Mouse (Mus musculus) C3H10T1/2 (cell line): ENCODE results near the gene Cwf19l1. TPM values are rescaled to one million over a fixed set of nuclear protein-coding genes. Genes with fewer than 3 reads are reported as not detected.

Source experiments
- polyA plus RNA-seq, 2 experiments: library from polyadenylated mRNA; unstranded; fragments of >200 nt; fragmentation: generic; extraction: Trizol; gene quantifications; one replicate each; pipeline ENCODE4 v1.2.1; 2012; ENCODE audit warnings: missing spikeins in 2 of 2

The Cwf19l1 gene
- 10 to 100 TPM; 11.8 to 15.1 TPM for polyA plus RNA-seq

DNA sequence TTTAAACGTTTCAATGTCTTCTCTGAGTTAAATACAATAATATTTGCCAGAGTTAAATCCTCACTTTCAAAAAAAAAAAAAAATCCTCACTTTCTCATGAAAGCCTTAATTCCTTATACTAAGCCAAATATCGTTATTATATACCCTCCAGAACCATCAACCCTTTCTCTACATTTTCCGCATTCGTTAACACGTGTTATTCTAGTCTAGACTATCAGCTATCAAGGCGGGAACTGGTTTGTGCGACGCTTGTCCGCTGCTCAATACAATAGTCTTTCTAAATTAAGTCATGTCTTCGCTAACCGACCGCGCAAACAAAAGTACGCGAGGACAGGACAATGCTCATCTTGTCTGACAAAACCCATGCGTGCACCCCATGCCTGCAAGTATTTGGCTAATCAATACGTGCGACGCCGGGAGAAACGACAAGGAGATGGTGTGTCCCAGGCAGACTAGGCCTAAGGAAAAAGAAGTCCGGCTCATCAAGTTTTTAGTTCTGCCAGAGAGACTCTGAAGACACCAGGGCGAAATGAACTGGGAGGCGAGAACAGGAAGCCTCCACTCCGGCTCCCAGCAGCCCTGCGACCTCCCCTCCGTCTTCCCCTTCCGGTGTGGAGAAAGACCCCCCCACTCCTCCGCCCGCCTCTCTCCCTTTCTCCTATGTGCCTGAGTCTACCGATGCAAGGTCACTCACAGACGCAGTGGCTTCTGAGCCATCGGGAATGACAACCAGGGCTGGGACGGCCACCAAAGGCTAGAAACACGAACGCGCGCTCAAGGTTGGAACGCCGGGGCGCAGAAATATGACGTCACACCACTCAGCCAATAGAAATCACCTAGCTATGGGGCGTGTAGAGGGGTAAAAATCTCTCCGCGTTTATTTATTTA is at the start of gene Cwf19l1:
Cwf19l1 (minus strand) TSS at position 805 of the 888 bp plus-strand sequence.

DNA sequence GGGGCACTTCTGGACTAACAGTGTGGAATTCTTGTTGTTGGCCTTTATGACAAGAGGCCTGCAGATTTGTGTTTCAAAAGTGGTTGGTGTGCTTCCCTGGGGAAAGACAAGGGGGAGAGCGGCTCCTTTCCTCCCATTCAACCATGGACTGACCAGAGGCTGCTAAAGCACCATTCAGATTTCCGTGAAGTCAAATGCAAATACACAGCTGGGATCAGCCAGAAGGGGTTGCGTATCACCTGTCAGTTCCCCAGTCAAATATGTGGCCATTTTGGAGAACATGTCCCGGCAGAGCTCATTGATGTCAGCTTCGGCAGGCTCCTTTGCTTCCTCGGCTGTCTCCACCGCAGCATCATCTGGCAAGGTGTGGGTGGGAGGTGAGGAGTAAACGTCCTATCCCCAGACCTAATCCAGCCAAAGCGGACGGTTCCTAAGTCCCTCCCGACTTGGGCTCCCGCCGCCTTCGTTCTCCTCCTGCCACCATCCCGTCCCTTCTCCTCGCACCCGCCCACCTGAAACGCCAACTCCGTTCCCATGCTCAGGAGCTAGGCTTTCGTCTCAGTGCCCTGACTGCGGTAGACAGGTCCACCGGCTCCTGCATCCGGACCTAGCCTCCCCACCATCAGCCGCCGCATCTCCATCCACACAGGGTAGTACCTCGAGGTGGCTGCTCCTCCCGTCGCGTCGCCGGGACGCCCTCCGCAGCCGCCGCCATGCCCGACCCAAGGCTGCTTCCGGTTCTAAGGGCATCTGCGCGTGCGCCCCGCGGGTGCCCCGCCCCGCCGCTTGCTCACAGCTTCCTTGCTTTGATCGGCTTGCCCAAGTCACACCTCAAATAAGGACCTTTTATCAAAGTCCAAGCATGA is 10.3 kb upstream of the Cwf19l1 start, which contains the start of gene Bloc1s2:
Bloc1s2 (minus strand) TSS at position 745 of the 866 bp plus-strand sequence.

DNA sequence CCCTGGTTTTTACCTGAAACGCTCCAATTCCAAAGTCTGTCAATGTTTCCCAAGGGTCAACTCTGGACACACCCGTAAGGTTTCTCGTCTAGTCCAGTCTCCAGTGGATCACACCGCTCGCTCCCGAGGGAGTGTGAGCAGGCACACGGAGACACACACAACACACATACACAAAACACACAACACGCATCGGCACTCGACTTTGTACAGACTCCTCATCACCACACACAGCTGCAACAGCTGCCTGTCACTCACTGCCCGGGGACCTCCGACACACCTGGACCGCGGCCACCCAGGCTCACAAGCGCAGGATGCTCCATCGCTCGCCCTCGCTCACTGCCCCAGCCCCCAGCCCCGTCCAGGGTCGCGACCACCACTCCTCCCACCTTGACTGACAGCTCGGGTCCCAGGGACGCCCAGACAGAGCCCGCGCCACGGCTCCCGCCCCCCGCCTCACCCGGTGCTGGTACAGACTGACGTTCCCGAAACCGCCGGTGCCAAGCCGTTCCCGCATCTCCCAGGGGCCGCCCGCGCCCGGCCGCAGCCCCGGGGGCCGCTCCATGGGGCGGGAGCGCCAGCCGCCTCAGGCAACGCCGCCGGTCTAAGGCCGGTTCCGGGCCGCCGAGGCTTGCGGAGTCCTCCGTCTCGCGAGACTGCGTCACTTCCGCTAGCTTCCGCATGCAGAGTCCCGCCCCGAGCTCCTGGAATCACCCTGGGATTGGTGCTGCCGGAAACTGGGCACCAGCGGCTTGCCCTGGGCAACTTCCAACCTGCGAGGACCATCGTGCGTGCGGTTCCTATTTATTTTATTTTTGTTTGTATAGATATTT is 28.6 kb downstream of the Cwf19l1 start, which contains the start of gene Chuk:
Chuk (minus strand) TSS at position 650 of the 830 bp plus-strand sequence.

DNA sequence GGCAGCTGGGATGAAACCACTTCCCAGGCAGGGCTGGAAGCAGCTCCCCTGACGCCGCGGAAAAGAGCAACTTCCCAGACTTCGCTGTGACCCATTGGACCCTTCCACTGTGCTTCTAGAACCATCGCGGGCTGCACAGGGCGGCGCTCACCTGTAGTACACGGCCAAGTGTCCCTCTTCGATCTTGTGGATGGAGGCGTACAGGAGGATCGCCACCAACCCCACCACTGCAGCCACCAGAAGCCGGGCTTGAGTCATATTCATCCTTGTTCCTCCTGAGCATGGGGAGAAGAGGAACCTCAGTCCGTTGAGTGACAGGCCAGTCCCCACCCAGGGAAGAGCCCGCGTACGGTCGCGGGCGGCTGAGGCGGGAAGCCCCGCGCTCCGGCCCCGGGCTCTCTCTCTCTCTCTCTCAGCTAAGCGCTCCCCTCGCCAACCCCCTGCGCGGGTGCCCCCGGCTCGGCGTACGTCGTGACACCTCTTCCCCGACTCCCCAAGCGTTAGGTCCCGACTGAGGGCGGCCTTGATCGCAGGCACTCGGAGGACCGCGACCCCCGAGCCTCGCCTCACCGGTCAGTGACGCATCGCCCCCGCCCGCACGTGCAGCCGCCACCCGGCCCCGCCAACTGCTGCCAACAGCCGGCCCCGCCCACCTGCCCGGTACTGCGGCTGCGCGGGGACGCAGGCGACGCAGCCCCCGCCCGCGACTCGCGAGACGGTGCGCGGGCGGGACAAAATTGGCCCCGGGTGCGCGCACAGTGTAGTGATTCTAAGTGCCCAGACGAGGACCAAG is 66.4 kb downstream of the Cwf19l1 start, which contains the start of gene Erlin1:
Erlin1 (minus strand) TSS at position 665 of the 793 bp plus-strand sequence.

Other genes starting within 250 kb of the Cwf19l1 start
- gene Dnmbp, start 195.7 kb downstream of the Cwf19l1 start, polyA plus RNA-seq = 10 to 100 TPM in 1 of 2 experiments, 1 to 10 TPM in 1; 4.0 to 19.8 TPM
- gene Cpn1, start 149.3 kb downstream of the Cwf19l1 start, polyA plus RNA-seq = not detected
- under 1 TPM in 1 of 2 experiments, not detected in 1; 0.07 TPM for gene Cyp2c23, start 106.7 kb downstream of the Cwf19l1 start, polyA plus RNA-seq
- gene Erlin1, start 66.1 kb downstream of the Cwf19l1 start, polyA plus RNA-seq = 1 to 10 TPM; 1.2 to 6.2 TPM
- gene Chuk, start 28.4 kb downstream of the Cwf19l1 start, polyA plus RNA-seq = 1 to 10 TPM in 1 of 2 experiments, under 1 TPM in 1; 0.41 to 7.2 TPM
- 10 to 100 TPM; 25.3 to 56.9 TPM for gene Bloc1s2, start 10.6 kb upstream of the Cwf19l1 start, polyA plus RNA-seq
- under 1 TPM in 1 of 2 experiments, not detected in 1; 0.01 TPM for gene Pkd2l1, start 56.6 kb upstream of the Cwf19l1 start, polyA plus RNA-seq
- under 1 TPM in 1 of 2 experiments, not detected in 1; 0.08 TPM for gene Scd3, start 67.4 kb upstream of the Cwf19l1 start, polyA plus RNA-seq
- gene Scd2, start 157.8 kb upstream of the Cwf19l1 start, polyA plus RNA-seq = 100 to 1,000 TPM in 1 of 2 experiments, 10 to 100 TPM in 1; 23.2 to 157 TPM
- gene Scd4, start 197.2 kb upstream of the Cwf19l1 start, polyA plus RNA-seq = under 1 TPM; 0.05 to 0.30 TPM